Mouse (Mus musculus) neural tube, embryonic 15.5 days (tissue): ENCODE results near the gene Ltbp2. TPM values are rescaled to one million over a fixed set of nuclear protein-coding genes. Genes with fewer than 3 reads are reported as not detected.

Experiments
- ATAC-seq: fragments of 200-750 bp; cut with Nextera tagmentation; 2 replicates; pipeline ENCODE4 v1.8.0; 2017; ENCODE audit warnings: mild to moderate bottlenecking, moderate TSS enrichment, moderate library complexity; ENCODE audit not compliant: low FRiP score
- H3K27ac ChIP-seq: fragments of 300-500 bp; sonication (generic); replicated peaks from 2 replicates; pipeline ENCODE4 v1.5.1; 2015; ENCODE audit warnings: mild to moderate bottlenecking, inconsistent platforms
- H3K27me3 ChIP-seq: fragments of 300-500 bp; sonication (generic); replicated peaks from 2 replicates; pipeline ENCODE4 v1.6.1; 2015; ENCODE audit warnings: inconsistent platforms
- H3K36me3 ChIP-seq: fragments of 300-500 bp; sonication (generic); 2 replicates; pipeline ENCODE4 v1.6.1; 2015; ENCODE audit warnings: inconsistent platforms
- H3K4me1 ChIP-seq: fragments of 300-500 bp; sonication (generic); 2 replicates; pipeline ENCODE4 v1.6.1; 2015; ENCODE audit warnings: inconsistent platforms
- H3K4me2 ChIP-seq: fragments of 300-500 bp; sonication (generic); 2 replicates; pipeline ENCODE4 v1.6.1; 2015; ENCODE audit warnings: inconsistent platforms, mild to moderate bottlenecking, moderate library complexity
- H3K4me3 ChIP-seq: fragments of 300-500 bp; sonication (generic); replicated peaks from 2 replicates; pipeline ENCODE4 v1.5.1; 2015; ENCODE audit warnings: mild to moderate bottlenecking, inconsistent platforms
- H3K9ac ChIP-seq: fragments of 300-500 bp; sonication (generic); replicated peaks from 2 replicates; pipeline ENCODE4 v1.6.1; 2015; ENCODE audit warnings: mild to moderate bottlenecking, inconsistent platforms
- H3K9me3 ChIP-seq: fragments of 300-500 bp; sonication (generic); replicated peaks from 2 replicates; pipeline ENCODE4 v1.6.1; 2016; ENCODE audit warnings: inconsistent platforms
- WGBS: fragments of 180-500 bp; shearing (Covaris S2); methylation state at CpG from one replicate; pipeline ENCODE4 v1.1.7; 2015; ENCODE audit warnings: mixed read lengths; 5-methylcytosine and 5-hydroxymethylcytosine counted together
- polyA plus RNA-seq: library from polyadenylated mRNA; unstranded; fragments of >200 nt; fragmentation: Nextera tagmentation; extraction: Ambion mirVana; gene quantifications from 2 replicates; pipeline ENCODE4 v1.2.1, GENCODE M21; 2015

Ltbp2 gene
- polyA plus RNA-seq, 1 experiment from 2014 or later = 0.22 TPM

DNA sequence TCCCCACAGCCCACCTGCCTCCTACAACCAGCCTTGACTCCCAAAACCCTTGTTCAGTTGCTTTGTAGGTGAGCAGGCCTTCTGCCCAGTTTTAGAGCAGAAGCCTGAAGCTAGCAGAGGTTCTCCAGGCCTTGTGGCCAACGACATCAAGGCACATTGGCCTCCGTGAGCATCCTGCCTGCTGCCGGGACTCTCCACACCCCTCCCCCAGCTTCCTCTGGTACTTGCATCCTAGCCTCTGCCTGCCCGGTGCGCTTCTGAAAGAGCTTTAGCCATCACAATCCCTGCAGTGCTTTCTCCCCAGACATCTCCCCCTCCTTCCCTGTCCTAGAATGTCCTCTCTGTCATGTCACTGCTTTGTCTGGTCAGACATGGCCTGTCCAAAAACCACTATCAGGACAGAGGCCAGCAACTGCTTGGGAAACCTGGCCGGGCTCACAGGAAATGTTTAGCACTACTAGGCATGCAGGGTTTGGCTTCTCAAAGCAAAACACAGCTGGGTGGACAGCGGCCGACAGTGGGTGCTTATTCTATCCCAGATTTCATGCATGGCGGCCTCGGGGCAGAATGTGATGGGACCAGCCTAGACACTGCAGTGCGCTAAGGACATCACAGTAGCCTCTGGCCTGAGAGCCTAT is 24.8 kb downstream of the Ltbp2 start:
- no peaks in the 10 kb centered on the region for H3K9me3 ChIP-seq
- H3K36me3 ChIP-seq = no peaks in the 10 kb centered on the region
- no peaks in the 10 kb centered on the region for H3K4me1 ChIP-seq
- ATAC-seq = no peak
- no peak overlapping the region for H3K27ac ChIP-seq
- H3K27me3 ChIP-seq = no peaks in the 10 kb centered on the region
- H3K9ac ChIP-seq = no peak overlapping the region
- no peak overlapping the region for H3K4me3 ChIP-seq
- WGBS = 68% methylated on average over 11 of the region's 11 CpGs
- H3K4me2 ChIP-seq = no peak overlapping the region

DNA sequence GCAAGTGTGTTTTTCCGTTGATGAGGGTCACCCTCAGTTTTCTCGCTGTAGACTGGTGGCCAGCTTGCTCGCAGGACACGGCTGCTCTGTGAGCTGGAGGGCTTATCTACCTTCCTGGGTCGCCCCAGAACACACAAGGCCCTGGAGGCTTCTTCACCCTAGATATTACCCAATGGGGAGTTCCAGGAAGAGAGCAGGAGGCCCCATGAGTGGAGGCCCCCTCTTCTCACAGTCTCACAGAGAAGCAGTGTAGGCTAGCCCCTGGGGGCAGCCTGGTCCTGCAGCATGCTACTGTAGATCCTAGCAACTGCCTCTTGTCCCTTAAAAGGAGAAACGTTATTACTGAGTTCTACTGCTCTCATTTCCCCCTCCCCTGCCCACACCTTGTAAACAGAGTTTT is 28.4 kb downstream of the Ltbp2 start:
- Histone ChIP-seq H3K4me2 (no peak overlapping the region), H3K27me3 (no peaks in the 10 kb centered on the region), H3K36me3 (no peaks in the 10 kb centered on the region), H3K27ac (no peak overlapping the region), H3K4me1 (no peaks in the 10 kb centered on the region), H3K9ac (no peak overlapping the region), H3K4me3 (no peak overlapping the region), H3K9me3 (no peaks in the 10 kb centered on the region)
- WGBS = 79% methylated on average over 6 of the region's 6 CpGs
- no peak for ATAC-seq

DNA sequence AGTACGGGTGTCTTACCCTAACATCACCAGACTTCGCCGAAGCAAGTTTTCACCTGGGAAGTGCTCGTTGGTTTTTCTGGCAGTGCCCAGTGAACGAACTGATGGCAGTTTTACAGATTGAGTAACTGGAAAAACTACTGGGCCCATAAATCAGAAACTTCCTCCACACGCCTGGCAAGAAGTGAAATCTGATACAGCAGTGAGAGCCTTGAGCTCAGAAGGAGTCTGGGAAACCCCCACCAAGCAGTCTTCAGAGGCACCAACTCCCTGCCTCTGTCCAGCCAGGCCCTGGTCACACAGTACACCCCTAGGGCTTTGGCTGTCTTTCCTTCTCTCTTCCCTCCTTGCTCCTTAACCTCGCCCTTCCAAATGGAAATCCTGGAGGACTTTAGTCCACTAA is 28.9 kb downstream of the Ltbp2 start:
- 63% methylated on average over 7 of the region's 7 CpGs for WGBS
- H3K9me3 ChIP-seq = no peaks in the 10 kb centered on the region
- H3K27ac ChIP-seq = no peak overlapping the region
- no peaks in the 10 kb centered on the region for H3K4me1 ChIP-seq
- no peaks in the 10 kb centered on the region for H3K36me3 ChIP-seq
- no peak overlapping the region for H3K9ac ChIP-seq
- H3K4me2 ChIP-seq = no peak overlapping the region
- ATAC-seq = no peak
- H3K27me3 ChIP-seq = no peaks in the 10 kb centered on the region
- no peak overlapping the region for H3K4me3 ChIP-seq

DNA sequence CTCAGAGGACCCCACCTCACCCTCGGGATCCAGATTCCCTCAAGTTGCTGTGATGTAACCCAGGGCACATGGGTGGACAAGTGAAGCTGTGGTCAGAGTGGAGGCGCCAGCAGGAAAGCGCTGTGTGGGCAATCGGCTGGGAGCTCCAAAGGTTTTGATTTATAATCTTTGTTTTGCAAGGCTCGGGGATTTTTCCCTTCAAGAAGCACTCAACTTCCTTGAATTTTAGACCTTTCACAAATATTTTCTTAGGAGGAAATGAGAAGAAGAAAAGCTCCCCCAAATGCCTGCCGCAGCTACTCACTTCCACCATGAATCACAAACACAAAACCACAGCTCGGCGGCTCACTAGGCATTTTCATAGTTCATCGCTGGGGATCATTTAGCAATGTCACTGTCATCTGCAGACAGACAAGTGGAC is 29.7 kb downstream of the Ltbp2 start:
- Histone ChIP-seq H3K4me2 (no peak overlapping the region), H3K4me1 (no peaks in the 10 kb centered on the region), H3K9me3 (no peaks in the 10 kb centered on the region), H3K27ac (no peak overlapping the region), H3K9ac (no peak overlapping the region), H3K4me3 (no peak overlapping the region), H3K27me3 (no peaks in the 10 kb centered on the region), H3K36me3 (no peaks in the 10 kb centered on the region)
- no peak for ATAC-seq
- WGBS = 64% methylated on average over 9 of the region's 9 CpGs

DNA sequence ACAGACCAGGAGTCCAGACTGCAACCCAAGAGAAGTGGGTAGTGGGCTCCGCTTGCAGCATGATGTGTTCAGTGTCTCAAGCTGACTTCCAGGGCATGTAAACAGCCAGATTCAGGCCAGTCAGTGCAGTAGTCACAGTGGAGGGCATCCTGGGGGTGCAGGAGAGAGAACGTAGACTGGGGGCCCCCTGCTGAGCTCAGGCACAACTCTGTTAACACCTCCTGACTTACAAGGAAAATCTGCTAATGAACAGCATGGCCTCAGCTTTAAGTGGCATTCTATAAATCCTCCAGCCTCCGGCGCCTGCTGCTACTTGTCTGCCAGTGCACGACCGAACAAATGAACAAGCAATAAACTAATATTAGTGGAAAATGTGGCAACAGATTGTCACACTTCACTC is 33.6 kb downstream of the Ltbp2 start:
- Histone ChIP-seq H3K36me3 (no peaks in the 10 kb centered on the region), H3K4me2 (no peak overlapping the region), H3K9me3 (no peaks in the 10 kb centered on the region), H3K9ac (no peak overlapping the region), H3K27ac (no peak overlapping the region), H3K4me3 (no peak overlapping the region), H3K27me3 (no peaks in the 10 kb centered on the region), H3K4me1 (no peaks in the 10 kb centered on the region)
- 40% methylated on average over 6 of the region's 6 CpGs for WGBS
- ATAC-seq = no peak

DNA sequence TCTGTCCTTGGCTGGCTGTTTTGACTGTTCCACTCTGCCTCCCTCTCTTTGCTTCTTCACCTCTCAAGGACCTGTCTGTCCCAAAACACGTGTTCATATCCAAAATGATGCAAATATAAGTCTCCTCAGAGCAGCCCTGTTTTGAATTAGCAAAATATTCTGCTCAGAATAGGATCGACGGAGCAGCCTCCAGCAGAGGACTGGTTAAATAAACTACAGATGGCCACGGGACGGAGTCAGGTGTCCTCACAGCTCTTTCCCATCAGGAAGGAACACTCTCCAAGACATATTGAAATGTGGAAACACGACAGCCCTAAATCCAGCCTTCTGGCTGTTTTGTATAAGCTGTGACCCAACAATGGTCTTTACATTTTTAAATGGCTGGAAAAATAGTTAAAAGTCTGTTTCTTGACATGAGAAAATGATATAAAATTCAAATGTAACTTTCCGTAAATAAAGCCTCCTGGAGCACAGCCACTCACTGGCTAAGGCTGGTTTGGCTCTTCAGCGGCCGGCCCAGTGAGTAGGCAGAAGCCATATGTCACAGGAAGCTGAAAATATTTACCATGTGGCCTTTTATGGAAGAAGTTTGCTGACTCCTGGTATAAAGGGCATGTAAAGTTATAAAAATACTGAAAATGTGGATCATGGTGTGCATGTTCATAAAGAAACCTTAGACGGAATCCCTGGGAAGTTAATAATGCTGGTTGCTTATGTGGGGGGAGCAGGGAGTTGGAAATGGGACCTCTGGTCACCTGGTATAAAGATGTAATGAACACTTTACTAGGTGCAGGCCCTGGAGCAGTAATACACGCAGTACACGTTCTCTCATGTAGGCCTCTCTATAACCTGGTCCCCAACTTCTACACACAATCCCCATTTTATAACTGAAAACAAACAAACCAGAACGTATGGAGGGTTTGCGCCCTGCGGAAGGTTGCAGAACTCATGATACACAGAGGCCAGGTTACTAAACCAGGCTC is 34.9 kb downstream of the Ltbp2 start:
- no peaks in the 10 kb centered on the region for H3K27me3 ChIP-seq
- H3K36me3 ChIP-seq = no peaks in the 10 kb centered on the region
- H3K27ac ChIP-seq = no peak overlapping the region
- H3K4me2 ChIP-seq = no peak overlapping the region
- H3K4me1 ChIP-seq = no peaks in the 10 kb centered on the region
- H3K9me3 ChIP-seq = no peaks in the 10 kb centered on the region
- ATAC-seq = no peak
- no peak overlapping the region for H3K4me3 ChIP-seq
- 86% methylated on average over 15 of the region's 15 CpGs for WGBS
- no peak overlapping the region for H3K9ac ChIP-seq

DNA sequence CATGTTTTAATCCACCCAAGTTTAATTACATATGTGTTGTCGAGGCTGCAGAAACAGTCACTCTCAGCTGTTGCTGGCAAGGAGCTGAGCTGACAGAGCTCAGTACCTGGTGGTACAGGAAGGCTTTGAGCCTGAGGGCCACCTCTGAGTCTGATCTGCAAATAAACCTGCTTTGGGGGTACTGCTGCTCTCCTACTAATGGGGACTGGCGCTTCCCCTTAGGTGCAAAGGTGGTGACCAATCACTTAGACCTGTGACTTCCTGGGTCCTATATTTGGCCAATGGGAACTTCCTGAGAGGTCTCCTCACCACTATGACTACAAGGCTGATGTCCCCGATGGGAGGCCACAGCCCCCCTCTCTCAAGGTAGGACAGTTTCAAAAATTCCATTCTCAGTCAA is 35.6 kb downstream of the Ltbp2 start:
- no peaks in the 10 kb centered on the region for H3K27me3 ChIP-seq
- no peak overlapping the region for H3K9ac ChIP-seq
- H3K36me3 ChIP-seq = no peaks in the 10 kb centered on the region
- H3K27ac ChIP-seq = no peak overlapping the region
- ATAC-seq = no peak
- WGBS = 83% methylated on average over 3 of the region's 3 CpGs
- no peak overlapping the region for H3K4me2 ChIP-seq
- H3K9me3 ChIP-seq = no peaks in the 10 kb centered on the region
- no peaks in the 10 kb centered on the region for H3K4me1 ChIP-seq
- H3K4me3 ChIP-seq = no peak overlapping the region

DNA sequence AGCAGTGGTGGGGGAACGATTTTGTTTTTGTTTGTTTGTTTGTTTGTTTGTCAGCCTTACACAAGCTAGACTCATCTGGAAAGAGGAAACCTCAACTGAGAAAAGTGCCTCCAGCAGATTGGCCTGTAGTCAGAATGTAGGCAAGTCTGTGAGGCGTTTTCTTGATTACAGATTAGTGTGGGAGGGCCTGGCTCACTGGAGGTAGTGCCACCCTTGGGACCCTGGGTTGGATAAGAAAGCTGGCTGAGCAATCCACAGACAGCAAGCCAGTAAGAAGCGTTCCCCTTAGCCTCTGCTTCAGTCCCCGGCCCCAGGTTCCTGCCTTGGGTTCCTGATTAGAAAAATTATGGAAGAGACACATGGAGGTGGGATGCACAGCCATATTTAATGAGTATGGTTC is 36.4 kb downstream of the Ltbp2 start:
- H3K4me1 ChIP-seq = no peaks in the 10 kb centered on the region
- WGBS = 81% methylated on average over 4 of the region's 4 CpGs
- no peak for ATAC-seq
- no peak overlapping the region for H3K4me2 ChIP-seq
- no peaks in the 10 kb centered on the region for H3K36me3 ChIP-seq
- H3K27ac ChIP-seq = no peak overlapping the region
- H3K27me3 ChIP-seq = no peaks in the 10 kb centered on the region
- no peak overlapping the region for H3K4me3 ChIP-seq
- no peak overlapping the region for H3K9ac ChIP-seq
- no peaks in the 10 kb centered on the region for H3K9me3 ChIP-seq

DNA sequence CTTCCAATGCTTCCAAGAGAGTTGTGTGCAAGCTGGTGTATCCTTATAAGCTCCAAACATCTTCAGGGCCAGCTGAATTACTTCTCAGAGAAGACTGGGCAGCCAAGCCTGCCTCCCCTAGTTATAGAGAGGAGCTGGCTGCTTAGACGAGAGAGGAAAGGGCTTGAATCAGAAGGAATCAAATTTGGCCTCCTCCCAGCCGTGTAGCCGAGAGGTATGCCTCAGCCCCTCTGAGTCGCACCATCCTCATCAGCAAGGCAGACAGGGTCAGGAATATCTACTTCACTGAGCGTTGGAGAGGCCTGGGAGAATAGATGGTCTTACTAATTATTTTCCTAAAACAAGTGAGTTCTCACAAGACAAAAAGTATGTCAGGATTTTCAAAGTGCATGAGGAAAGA is 40.7 kb downstream of the Ltbp2 start:
- H3K9ac ChIP-seq = no peak overlapping the region
- no peak overlapping the region for H3K27ac ChIP-seq
- no peak overlapping the region for H3K4me2 ChIP-seq
- no peaks in the 10 kb centered on the region for H3K4me1 ChIP-seq
- 86% methylated on average over 5 of the region's 5 CpGs for WGBS
- no peaks in the 10 kb centered on the region for H3K27me3 ChIP-seq
- no peak overlapping the region for H3K4me3 ChIP-seq
- H3K36me3 ChIP-seq = no peaks in the 10 kb centered on the region
- no peak for ATAC-seq
- H3K9me3 ChIP-seq = no peaks in the 10 kb centered on the region

DNA sequence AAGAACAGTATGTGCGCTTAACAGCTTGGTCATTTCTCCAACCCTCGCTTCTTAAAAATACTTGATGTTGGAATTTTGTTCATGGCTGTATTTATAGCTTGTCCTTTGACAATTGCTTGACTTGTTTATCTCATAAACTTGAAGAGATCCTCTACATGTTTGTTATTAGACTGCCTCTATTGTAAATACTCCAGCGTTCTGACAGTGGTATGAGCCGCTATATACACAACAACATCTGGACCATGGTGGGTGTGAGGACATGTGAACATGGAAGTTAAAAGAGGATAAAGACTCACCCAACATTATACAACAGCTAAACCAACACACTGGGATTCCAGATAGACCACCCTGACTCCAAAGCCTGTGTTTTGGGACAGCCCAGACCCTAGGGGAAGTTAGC is 41.6 kb downstream of the Ltbp2 start:
- no peak for ATAC-seq
- H3K9me3 ChIP-seq = no peaks in the 10 kb centered on the region
- no peak overlapping the region for H3K27ac ChIP-seq
- WGBS = 93% methylated on average over 4 of the region's 4 CpGs
- H3K4me3 ChIP-seq = no peak overlapping the region
- no peak overlapping the region for H3K9ac ChIP-seq
- no peaks in the 10 kb centered on the region for H3K27me3 ChIP-seq
- no peaks in the 10 kb centered on the region for H3K36me3 ChIP-seq
- no peak overlapping the region for H3K4me2 ChIP-seq
- no peaks in the 10 kb centered on the region for H3K4me1 ChIP-seq

DNA sequence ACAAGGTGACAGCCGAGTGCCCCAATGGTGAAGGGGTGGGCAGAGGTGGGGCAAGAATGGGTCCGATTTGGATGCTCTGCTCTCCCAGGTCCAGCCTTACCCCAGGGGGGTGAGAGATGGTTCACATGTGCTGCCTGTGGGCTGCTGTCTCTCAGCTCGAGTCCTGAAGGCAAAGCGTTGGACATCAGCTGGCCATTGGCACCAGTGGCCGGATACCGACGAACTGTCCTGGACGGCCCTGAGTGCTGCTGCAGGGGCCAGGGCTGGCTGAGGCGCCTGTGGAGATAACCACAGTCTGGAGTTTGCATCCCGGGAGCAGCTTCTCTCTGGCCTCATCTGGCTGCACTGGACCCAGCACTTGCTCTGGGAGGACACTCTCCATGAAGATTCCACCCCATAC is 44.7 kb downstream of the Ltbp2 start:
- WGBS = 85% methylated on average over 10 of the region's 10 CpGs
- Histone ChIP-seq H3K36me3 (no peaks in the 10 kb centered on the region), H3K4me3 (no peak overlapping the region), H3K9ac (no peak overlapping the region), H3K4me1 (no peaks in the 10 kb centered on the region), H3K9me3 (no peaks in the 10 kb centered on the region), H3K4me2 (no peak overlapping the region), H3K27ac (no peak overlapping the region), H3K27me3 (no peaks in the 10 kb centered on the region)
- ATAC-seq = no peak

DNA sequence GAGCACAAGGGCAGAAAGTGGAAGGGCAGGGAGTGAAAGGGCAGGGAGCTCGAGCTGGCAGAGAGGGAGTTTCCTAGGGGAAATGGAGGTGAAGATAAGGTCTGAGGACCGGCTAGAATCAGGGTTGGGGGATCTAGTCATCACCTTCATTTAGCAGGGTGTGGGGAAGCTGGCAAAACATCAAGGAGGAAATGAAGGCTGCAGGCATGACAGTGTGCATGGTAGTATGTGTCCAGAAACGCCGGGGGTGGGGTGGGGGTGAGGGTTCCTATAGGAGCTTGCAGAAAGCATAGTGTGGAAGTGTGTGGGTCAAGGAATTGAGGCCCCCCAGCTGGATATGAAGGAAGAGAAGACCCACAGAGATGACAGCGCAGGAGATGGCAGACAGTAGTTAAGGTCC is 45.2 kb downstream of the Ltbp2 start:
- Histone ChIP-seq H3K9me3 (no peaks in the 10 kb centered on the region), H3K4me2 (no peak overlapping the region), H3K4me1 (no peaks in the 10 kb centered on the region), H3K27ac (no peak overlapping the region), H3K9ac (no peak overlapping the region), H3K4me3 (no peak overlapping the region), H3K36me3 (no peaks in the 10 kb centered on the region), H3K27me3 (no peaks in the 10 kb centered on the region)
- ATAC-seq = no peak
- 79% methylated on average over 5 of the region's 5 CpGs for WGBS
